Mouse (Mus musculus) neural tube, embryonic 13.5 days (tissue): ENCODE measurements around the gene H2-M10.6. TPM values are rescaled to one million over a fixed set of nuclear protein-coding genes. Genes with fewer than 3 reads are reported as not detected.
"Not testable (repeated sequence)": the region's sequence is repeated elsewhere in the genome, so short reads cannot be mapped to it uniquely, and the experiment has no call there.

Source experiments
- ATAC-seq: fragments of 200-750 bp; cut with Nextera tagmentation; 2 replicates; pipeline ENCODE4 v1.8.0; 2017; ENCODE audit warnings: low read depth, mild to moderate bottlenecking, moderate TSS enrichment, moderate library complexity
- H3K27ac ChIP-seq: fragments of 300-500 bp; sonication (generic); replicated peaks from 2 replicates; pipeline ENCODE4 v1.5.1; 2015; ENCODE audit warnings: moderate library complexity, mild to moderate bottlenecking, inconsistent platforms
- H3K27me3 ChIP-seq: fragments of 300-500 bp; sonication (generic); 2 replicates; pipeline ENCODE4 v1.6.1; 2015; ENCODE audit warnings: mild to moderate bottlenecking, inconsistent platforms
- H3K36me3 ChIP-seq: fragments of 300-500 bp; sonication (generic); 2 replicates; pipeline ENCODE4 v1.6.1; 2015; ENCODE audit warnings: mild to moderate bottlenecking, inconsistent platforms
- H3K4me1 ChIP-seq: fragments of 300-500 bp; sonication (generic); replicated peaks from 2 replicates; pipeline ENCODE4 v1.6.1; 2015; ENCODE audit warnings: inconsistent platforms
- H3K4me2 ChIP-seq: fragments of 300-500 bp; sonication (generic); 2 replicates; pipeline ENCODE4 v1.6.1; 2015; ENCODE audit warnings: inconsistent platforms, mild to moderate bottlenecking, moderate library complexity
- H3K4me3 ChIP-seq: fragments of 300-500 bp; sonication (generic); 2 replicates; pipeline ENCODE4 v1.5.1; 2015; ENCODE audit warnings: mild to moderate bottlenecking, inconsistent platforms
- H3K9ac ChIP-seq: fragments of 300-500 bp; sonication (generic); 2 replicates; pipeline ENCODE4 v1.6.1; 2015; ENCODE audit warnings: moderate library complexity, mild to moderate bottlenecking, inconsistent platforms
- H3K9me3 ChIP-seq: fragments of 300-500 bp; sonication (generic); 2 replicates; pipeline ENCODE4 v1.6.1; 2016; ENCODE audit warnings: inconsistent platforms
- WGBS: fragments of 180-500 bp; shearing (Covaris S2); methylation state at CpG from one replicate; pipeline ENCODE4 v1.1.7; 2015; 5-methylcytosine and 5-hydroxymethylcytosine counted together
- polyA plus RNA-seq: library from polyadenylated mRNA; unstranded; fragments of >200 nt; fragmentation: Nextera tagmentation; extraction: Ambion mirVana; gene quantifications from 2 replicates; pipeline ENCODE4 v1.2.1, GENCODE M21; 2015

The H2-M10.6 gene
- polyA plus RNA-seq, result not detected in 2 replicates

DNA sequence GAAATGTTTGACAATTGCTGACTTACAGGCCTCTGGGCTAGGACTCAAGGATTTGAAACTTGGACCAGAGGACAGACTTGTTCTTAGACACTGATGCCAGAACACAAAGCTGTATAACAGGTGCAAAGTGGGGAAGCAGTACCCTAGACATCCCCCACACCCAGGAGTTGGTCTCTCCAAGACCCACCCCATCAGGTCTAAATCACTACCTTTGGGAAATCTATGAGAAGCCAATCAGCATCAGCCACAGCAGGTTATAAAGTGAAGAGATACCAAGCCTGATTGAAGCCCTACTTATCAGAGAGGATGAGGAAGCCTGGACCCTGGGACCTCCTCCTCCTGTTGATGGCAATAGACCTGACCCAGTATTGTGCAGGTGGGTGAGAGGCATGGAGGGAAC, at the start of gene H2-M10.6:
H2-M10.6 (plus strand) TSS at position 301 of the 400 bp plus-strand sequence.
- no peaks in the 10 kb centered on the region for H3K36me3 ChIP-seq
- no peaks in the 10 kb centered on the region for H3K4me1 ChIP-seq
- no peak within 1 kb of the TSS for H3K4me2 ChIP-seq
- H3K9me3 ChIP-seq, result no peaks in the 10 kb centered on the region
- no peak within 1 kb of the TSS for H3K9ac ChIP-seq
- no peak within 1 kb of the TSS for H3K4me3 ChIP-seq
- H3K27ac ChIP-seq, result no peak within 1 kb of the TSS
- ATAC-seq, result no peak
- H3K27me3 ChIP-seq, result no peaks in the 10 kb centered on the region

DNA sequence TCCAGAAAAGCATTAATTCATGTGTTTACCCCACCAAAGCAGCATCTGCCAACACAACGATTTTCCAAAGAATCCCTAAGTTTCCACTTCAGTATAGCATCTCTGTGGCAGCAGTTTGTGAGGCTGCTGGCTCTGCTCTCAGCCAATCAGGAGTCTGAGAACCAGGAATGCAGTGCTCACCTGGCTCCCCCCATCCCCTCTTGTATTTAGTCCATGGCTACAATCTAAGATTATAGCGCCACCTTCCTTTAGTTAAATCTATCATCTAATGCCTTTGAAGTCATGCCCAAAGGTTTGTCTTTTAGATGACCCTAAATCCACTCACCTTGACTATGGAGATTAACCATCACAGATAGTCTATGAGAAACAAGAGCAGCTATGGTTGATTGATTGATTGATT, 48.2 kb upstream of the H2-M10.6 start:
- 61% methylated on average over 2 of the region's 2 CpGs for WGBS
- no peaks in the 10 kb centered on the region for H3K9me3 ChIP-seq
- no peak overlapping the region for H3K4me3 ChIP-seq
- ATAC-seq, result no peak
- no peak overlapping the region for H3K27ac ChIP-seq
- H3K4me2 ChIP-seq, result no peak overlapping the region
- no peaks in the 10 kb centered on the region for H3K4me1 ChIP-seq
- no peak overlapping the region for H3K9ac ChIP-seq
- H3K36me3 ChIP-seq, result no peaks in the 10 kb centered on the region
- H3K27me3 ChIP-seq, result no peaks in the 10 kb centered on the region

DNA sequence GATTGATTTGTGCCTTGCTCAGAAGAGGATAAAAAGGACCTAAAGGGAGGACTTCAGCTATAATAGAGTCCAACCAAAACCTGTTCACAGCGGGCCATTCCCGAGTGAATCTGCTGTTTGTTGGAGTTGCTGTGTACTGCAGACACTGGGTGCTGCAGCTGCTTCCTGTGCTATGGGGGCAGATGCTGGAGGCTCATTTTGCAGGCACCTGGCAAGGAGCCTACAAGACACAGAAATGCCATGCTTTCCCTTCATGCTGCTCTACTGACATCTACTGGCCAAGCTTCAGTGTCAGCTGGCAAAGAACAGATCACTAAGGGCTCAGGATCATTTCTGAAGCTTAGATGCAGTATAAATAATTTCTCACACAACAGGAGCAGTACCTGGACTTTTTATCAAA, 47.7 kb upstream of the H2-M10.6 start:
- ATAC-seq, result peak; percentile 59; the same call in 1 of the 2 replicates
- not testable (repeated sequence) for H3K4me3 ChIP-seq, H3K27me3 ChIP-seq, H3K36me3 ChIP-seq, H3K4me1 ChIP-seq, H3K9ac ChIP-seq, H3K9me3 ChIP-seq, H3K27ac ChIP-seq, H3K4me2 ChIP-seq
- WGBS, result 28% methylated on average over 2 of the region's 2 CpGs

DNA sequence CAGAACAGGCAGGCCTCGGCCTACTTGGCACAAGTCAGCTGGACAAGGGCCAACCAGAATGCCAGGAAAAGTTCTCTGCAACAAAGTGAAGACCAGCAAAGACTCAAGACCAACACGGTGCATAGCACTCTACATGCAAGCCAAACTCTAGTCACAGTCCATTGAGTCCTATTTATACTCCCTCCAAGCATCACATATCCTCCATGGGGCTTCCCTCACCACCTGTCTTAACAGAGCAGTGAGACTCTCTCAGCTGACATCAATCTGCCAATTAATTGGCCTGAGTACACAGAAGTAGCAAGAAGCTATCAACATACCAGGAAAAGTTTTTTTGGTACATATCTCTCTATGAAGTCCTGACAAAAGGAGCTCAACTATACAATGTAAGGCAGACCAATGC, 46.6 kb upstream of the H2-M10.6 start:
- not testable (repeated sequence) for ATAC-seq, H3K9me3 ChIP-seq
- 72% methylated on average over 2 of the region's 2 CpGs for WGBS

DNA sequence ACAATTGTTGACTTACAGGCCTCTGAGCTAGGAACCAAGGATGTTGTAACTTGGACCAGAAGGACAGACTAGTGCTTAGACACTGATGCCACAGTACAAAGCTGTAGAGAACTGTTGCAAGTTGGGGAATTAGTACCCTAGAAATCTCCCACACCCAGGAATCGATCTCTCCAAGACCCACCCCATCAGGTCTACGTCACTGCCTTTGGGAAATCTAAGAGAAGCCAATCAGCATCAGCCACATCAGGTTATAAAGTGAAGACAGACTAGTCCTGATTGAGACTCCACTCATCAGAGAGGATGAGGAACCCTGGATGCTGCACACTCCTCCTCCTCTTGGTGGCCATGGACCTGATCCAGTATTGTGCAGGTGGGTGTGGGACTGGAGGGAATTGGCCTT, 39.4 kb upstream of the H2-M10.6 start, which contains the start of gene H2-M10.5:
H2-M10.5 (plus strand) TSS at position 301 of the 400 bp plus-strand sequence.
- H3K4me1 ChIP-seq, H3K4me2 ChIP-seq, H3K4me3 ChIP-seq, H3K27me3 ChIP-seq, H3K9ac ChIP-seq, H3K9me3 ChIP-seq, H3K36me3 ChIP-seq, H3K27ac ChIP-seq, ATAC-seq: not testable (repeated sequence)
- WGBS, result 92% methylated on average over 2 of the region's 2 CpGs

More for the DNA sequence above, 46.6 kb upstream of the H2-M10.6 start:
- not testable (repeated sequence) for H3K4me3 ChIP-seq, H3K9ac ChIP-seq, H3K36me3 ChIP-seq, H3K4me2 ChIP-seq, H3K4me1 ChIP-seq, H3K27me3 ChIP-seq, H3K27ac ChIP-seq

DNA sequence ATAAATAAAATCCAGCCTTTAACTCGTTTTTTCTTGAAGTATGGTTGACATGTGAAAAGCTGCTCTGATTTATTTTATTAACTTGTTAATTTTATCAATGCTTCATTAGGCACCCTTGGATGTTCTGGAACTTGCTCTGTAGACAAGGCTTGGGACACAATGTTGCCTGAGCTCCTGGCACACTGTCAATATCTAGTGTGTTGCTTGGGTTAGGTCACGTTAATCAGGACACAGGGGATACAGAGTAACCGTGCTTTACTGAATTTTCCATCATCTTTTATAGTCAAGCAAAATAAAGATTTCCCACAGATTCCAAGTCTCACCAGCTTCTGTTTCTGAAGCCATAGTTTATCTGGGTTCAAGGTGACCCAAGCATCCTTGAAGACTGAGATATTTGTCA, 30.4 kb upstream of the H2-M10.6 start:
- no peaks in the 10 kb centered on the region for H3K36me3 ChIP-seq
- no peak overlapping the region for H3K4me3 ChIP-seq
- no peaks in the 10 kb centered on the region for H3K9me3 ChIP-seq
- no peak overlapping the region for H3K27ac ChIP-seq
- WGBS, result 74% methylated on average over 3 of the region's 3 CpGs
- no peak overlapping the region for H3K4me2 ChIP-seq
- H3K9ac ChIP-seq, result no peak overlapping the region
- ATAC-seq, result no peak
- H3K4me1 ChIP-seq, result no peaks in the 10 kb centered on the region
- H3K27me3 ChIP-seq, result no peaks in the 10 kb centered on the region

DNA sequence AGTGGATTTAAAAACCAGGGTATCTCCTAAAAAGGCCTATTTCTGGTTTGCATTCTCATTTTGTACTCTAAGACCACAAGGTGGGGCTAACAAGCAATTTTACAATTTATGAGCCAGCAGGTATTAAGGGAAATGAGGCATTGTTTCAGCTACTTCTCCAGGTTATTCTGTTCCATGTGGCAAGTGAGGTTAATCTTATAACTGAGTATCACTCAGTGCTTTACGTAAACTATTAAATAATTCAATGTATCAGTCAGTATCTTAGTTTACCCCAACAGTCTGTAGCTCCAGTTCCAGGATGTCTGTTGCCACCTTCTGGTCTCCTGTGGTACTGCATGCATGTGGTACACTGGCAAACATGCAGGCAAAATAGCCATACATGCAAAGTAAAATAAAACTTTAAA, 25.5 kb upstream of the H2-M10.6 start:
- 32% methylated on average over 1 of the region's 1 CpGs for WGBS
- not testable (repeated sequence) for H3K9ac ChIP-seq, H3K4me1 ChIP-seq, H3K36me3 ChIP-seq, H3K4me3 ChIP-seq, H3K27me3 ChIP-seq, H3K4me2 ChIP-seq, H3K9me3 ChIP-seq, H3K27ac ChIP-seq
- 0 out of 2 replicates have a peak, but pooled peaks have one; percentile 13 for ATAC-seq

DNA sequence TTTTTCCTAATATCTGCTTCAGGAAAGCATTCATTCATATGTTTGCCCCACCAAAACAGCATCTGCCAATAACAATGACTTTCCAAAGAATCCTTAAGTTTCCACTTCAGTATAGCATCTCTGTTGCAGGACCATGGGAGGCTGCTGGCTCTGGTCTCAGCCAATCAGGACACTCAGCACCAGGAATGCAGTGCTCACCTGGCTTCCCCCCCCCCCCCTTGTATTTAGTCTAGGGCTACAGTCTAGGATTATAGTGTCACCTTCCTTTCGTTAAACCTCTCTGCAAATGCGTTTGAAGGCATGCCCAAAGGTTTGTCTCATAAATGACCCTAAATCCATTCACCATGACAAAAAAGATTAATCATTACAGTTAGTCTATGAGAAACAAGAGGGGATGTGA, 23.6 kb upstream of the H2-M10.6 start:
- Histone ChIP-seq H3K9me3 (no peaks in the 10 kb centered on the region), H3K27ac (no peak overlapping the region), H3K4me3 (no peak overlapping the region), H3K4me1 (no peaks in the 10 kb centered on the region), H3K27me3 (no peaks in the 10 kb centered on the region), H3K9ac (no peak overlapping the region), H3K36me3 (no peaks in the 10 kb centered on the region), H3K4me2 (no peak overlapping the region)
- 83% methylated on average over 2 of the region's 2 CpGs for WGBS
- ATAC-seq, result peak; percentile 44; the same call in 1 of the 2 replicates

DNA sequence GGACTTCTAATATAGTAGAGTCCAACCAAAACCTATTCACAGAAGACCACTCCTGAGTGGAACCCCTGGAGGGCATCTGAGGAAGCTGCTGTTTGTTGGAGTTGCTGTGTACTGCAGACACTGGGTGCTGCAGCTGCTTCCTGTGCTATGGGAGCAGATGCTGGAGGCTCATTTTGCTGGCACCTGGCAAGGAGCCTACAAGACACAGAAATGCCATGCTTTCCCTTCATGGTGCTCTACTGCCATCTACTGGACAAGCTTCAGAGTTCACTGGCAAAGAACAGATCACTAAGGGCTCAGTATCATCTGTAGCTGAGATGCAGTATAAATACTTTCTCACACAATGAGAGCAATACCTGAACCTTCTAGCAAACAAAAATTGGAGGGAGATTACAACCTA, 23.2 kb upstream of the H2-M10.6 start:
- not testable (repeated sequence) for H3K4me2 ChIP-seq
- ATAC-seq, result peak; percentile 91

DNA sequence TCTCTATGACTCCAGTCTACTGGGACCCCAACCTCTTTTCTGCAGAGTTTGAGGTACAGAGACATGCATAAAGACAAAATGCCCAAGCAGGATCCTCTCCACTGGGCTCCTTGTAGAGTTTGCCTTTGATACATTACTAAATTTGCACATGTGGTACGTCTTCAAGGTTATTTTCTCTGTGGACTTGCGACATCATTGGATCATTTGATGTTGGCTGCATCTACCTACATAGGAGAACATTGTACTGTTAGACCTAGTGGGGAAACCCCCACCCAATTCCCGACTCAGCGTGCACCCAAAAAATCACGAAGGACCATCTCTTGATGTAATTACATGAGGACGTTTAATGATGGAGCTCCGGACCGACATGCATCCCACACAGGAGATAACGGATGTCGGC, 12.5 kb upstream of the H2-M10.6 start:
- no peak overlapping the region for H3K4me3 ChIP-seq
- H3K9ac ChIP-seq, result no peak overlapping the region
- H3K36me3 ChIP-seq, result no peaks in the 10 kb centered on the region
- H3K27me3 ChIP-seq, result no peaks in the 10 kb centered on the region
- no peak overlapping the region for H3K4me2 ChIP-seq
- WGBS, result 90% methylated on average over 10 of the region's 10 CpGs
- H3K4me1 ChIP-seq, result no peaks in the 10 kb centered on the region
- no peak overlapping the region for H3K27ac ChIP-seq
- H3K9me3 ChIP-seq, result no peaks in the 10 kb centered on the region
- no peak for ATAC-seq

More for the DNA sequence above, 23.2 kb upstream of the H2-M10.6 start:
- H3K27ac ChIP-seq, H3K4me1 ChIP-seq, H3K9ac ChIP-seq, H3K27me3 ChIP-seq, H3K4me3 ChIP-seq, H3K36me3 ChIP-seq, H3K9me3 ChIP-seq: not testable (repeated sequence)

DNA sequence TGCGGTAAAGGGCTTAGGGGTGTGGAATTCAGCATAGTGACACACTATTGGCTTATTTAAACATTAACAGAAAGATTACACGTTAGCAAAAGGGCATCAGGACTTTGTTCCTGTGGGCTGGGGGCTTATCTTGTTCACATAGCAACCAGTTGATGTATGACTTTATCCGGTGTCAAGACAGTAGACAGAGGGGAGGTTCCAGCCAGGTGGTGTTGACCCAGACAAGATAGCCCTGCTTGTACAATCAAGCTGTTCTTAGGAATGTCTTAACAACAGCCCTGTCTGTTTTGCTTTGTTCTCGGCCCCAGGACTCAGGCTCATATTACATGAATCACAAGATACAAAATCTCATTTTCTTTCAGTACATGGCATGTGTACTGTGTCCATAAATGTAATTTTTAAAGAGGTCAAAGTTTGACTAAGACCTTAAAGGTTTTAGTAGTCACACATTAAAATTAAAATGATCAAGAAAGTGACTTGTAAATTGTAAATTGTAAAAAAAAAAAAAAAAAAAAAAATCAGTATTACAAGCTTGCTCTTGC, 12.0 kb upstream of the H2-M10.6 start:
- not testable (repeated sequence) for H3K27me3 ChIP-seq, H3K4me3 ChIP-seq, ATAC-seq, H3K4me1 ChIP-seq, H3K36me3 ChIP-seq, H3K9ac ChIP-seq, H3K9me3 ChIP-seq, H3K4me2 ChIP-seq, H3K27ac ChIP-seq
- 77% methylated on average over 4 of the region's 4 CpGs for WGBS

DNA sequence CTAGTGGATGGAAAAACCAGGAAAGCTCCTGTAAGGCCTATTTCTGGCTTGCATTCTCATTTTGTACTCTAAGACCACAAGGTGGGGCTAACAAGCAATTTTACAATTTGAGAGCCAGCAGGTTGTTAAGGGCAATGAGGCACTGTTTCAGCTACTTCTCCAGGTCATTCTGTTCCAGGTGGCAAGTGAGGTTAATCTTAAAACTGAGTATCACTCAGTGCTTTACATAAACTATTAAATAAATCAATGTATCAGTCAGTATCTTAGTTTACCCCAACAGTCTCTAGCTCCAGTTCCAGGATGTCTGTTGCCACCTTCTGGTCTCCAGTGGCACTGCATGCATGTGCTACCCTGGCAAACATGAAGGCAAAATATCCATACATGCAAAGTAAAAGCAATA, 12.0 kb downstream of the H2-M10.6 start:
- H3K27me3 ChIP-seq, result no peaks in the 10 kb centered on the region; the same call in 1 of the 2 replicates
- H3K9ac ChIP-seq, result no peak overlapping the region
- H3K4me2 ChIP-seq, result no peak overlapping the region
- no peak for ATAC-seq
- no peak overlapping the region for H3K27ac ChIP-seq
- H3K36me3 ChIP-seq, result no peaks in the 10 kb centered on the region
- no peaks in the 10 kb centered on the region for H3K9me3 ChIP-seq
- no peak overlapping the region for H3K4me3 ChIP-seq
- H3K4me1 ChIP-seq, result no peaks in the 10 kb centered on the region

DNA sequence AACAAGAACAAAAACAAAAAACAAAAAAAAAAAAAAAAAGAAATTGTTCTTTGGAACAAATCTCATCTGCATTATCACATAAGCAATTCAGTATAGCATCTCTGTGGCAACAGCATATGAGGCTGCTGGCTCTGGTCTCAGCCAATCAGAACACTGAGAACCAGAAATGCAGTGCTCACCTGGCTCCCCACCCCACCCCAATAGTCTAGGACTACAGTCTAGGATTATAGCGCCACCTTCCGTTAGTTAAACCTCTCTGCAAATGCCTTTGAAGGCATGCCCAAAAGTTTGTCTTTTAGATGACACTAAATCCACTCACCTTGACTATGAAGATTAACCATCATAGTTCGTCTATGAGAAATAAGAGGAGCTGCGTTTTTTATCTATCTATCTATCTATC, 13.6 kb downstream of the H2-M10.6 start:
- H3K4me3 ChIP-seq, result no peak overlapping the region

More for the DNA sequence above, 13.6 kb downstream of the H2-M10.6 start:
- no peak overlapping the region for H3K9ac ChIP-seq
- ATAC-seq, result peak; percentile 79
- no peaks in the 10 kb centered on the region; the same call in 1 of the 2 replicates for H3K27me3 ChIP-seq
- H3K9me3 ChIP-seq, result no peaks in the 10 kb centered on the region
- no peaks in the 10 kb centered on the region for H3K4me1 ChIP-seq
- WGBS, result 28% methylated on average over 4 of the region's 4 CpGs
- H3K4me2 ChIP-seq, result peak overlapping the region; percentile 31
- no peak overlapping the region for H3K27ac ChIP-seq
- no peaks in the 10 kb centered on the region for H3K36me3 ChIP-seq
